Mouse (Mus musculus) stomach, embryonic 14.5 days (tissue): ENCODE measurements at regions not wholly inside any gene's neighbourhood (a gene's known extent, or its start where the extent isn't known, plus 50 kb on each side); places are given as distances from the start of the nearest gene placed in this dataset.
"Not testable (repeated sequence)": the region's sequence is repeated elsewhere in the genome, so short reads cannot be mapped to it uniquely, and the experiment has no call there.

Source experiments
- ATAC-seq: fragments of 200-750 bp; cut with Nextera tagmentation; 2 replicates; pipeline ENCODE4 v1.8.0; 2017; ENCODE audit warnings: low read depth, moderate TSS enrichment; ENCODE audit not compliant: insufficient number of reproducible peaks, insufficient read depth, low FRiP score
- H3K27ac ChIP-seq: fragments of 300-500 bp; sonication (generic); 2 replicates; pipeline ENCODE4 v1.5.1; 2014; ENCODE audit warnings: mild to moderate bottlenecking, low read length, moderate library complexity, mixed read lengths
- H3K27me3 ChIP-seq: fragments of 300-500 bp; sonication (generic); 2 replicates; pipeline ENCODE4 v1.6.1; 2014; ENCODE audit warnings: low read length, control low read depth, mixed read lengths; ENCODE audit not compliant: control insufficient read depth, insufficient read depth
- H3K36me3 ChIP-seq: fragments of 300-500 bp; sonication (generic); 2 replicates; pipeline ENCODE4 v1.6.1; 2014; ENCODE audit warnings: mild to moderate bottlenecking, control low read depth, low read length, moderate library complexity, mixed read lengths; ENCODE audit not compliant: control insufficient read depth, insufficient read depth
- H3K4me1 ChIP-seq: fragments of 300-500 bp; sonication (generic); 2 replicates; pipeline ENCODE4 v1.6.1; 2014; ENCODE audit warnings: low read length, control low read depth, mixed read lengths; ENCODE audit not compliant: control insufficient read depth, insufficient read depth
- H3K4me2 ChIP-seq: fragments of 300-500 bp; sonication (generic); replicated peaks from 2 replicates; pipeline ENCODE4 v1.6.1; 2014; ENCODE audit warnings: low read depth, low read length, control low read depth
- H3K4me3 ChIP-seq: fragments of 300-500 bp; sonication (generic); 2 replicates; pipeline ENCODE4 v1.5.1; 2014; ENCODE audit warnings: low read depth, low read length, control low read depth
- H3K9ac ChIP-seq: fragments of 300-500 bp; sonication (generic); replicated peaks from 2 replicates; pipeline ENCODE4 v1.6.1; 2014; ENCODE audit warnings: low read depth, mild to moderate bottlenecking, control low read depth, low read length, moderate library complexity, mixed read lengths
- H3K9me3 ChIP-seq: fragments of 300-500 bp; sonication (generic); 2 replicates; pipeline ENCODE4 v1.6.1; 2016; ENCODE audit warnings: low read depth, low read length, control low read depth; ENCODE audit not compliant: control insufficient read depth
- WGBS: fragments of 180-500 bp; shearing (Covaris S2); extraction: QIAGEN DNeasy Blood & Tissue Kit; methylation state at CpG from one replicate; pipeline ENCODE4 v1.1.7; 2014; 5-methylcytosine and 5-hydroxymethylcytosine counted together

DNA sequence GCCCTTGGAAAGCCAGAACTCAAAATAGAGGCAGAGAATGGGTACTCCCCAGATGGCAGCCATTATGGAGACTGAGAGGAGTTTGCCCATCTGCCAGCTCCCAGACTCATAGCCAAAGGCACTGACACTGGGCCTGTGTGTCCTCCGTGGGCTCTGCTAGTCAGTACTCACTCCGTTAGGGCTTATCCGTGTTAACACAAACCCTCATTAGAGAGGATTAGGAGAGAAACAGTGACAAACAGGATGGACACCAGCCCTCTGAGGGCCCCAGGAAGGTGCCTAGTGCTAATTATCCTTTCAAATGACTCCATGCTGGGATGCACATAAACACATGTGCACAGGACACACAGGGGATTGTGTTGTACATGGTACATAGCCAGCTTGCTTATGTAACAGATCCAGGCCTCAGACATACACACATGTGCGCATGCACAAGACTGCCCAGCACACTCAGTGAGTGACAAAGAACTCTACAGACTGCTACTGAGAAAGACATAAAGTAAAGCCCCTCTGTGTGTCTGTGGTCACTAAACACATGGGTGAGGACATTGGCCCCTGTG is 267.6 kb upstream of the Irx1 start:
- no peaks in the 10 kb centered on the region for H3K9me3 ChIP-seq
- H3K4me1 ChIP-seq = no peaks in the 10 kb centered on the region
- H3K4me2 ChIP-seq = no peak overlapping the region
- ATAC-seq = no peak
- no peaks in the 10 kb centered on the region for H3K27me3 ChIP-seq
- H3K36me3 ChIP-seq = no peaks in the 10 kb centered on the region
- 83% methylated on average over 4 of the region's 4 CpGs for WGBS
- no peak overlapping the region for H3K9ac ChIP-seq
- no peak overlapping the region for H3K27ac ChIP-seq
- H3K4me3 ChIP-seq = no peak overlapping the region

DNA sequence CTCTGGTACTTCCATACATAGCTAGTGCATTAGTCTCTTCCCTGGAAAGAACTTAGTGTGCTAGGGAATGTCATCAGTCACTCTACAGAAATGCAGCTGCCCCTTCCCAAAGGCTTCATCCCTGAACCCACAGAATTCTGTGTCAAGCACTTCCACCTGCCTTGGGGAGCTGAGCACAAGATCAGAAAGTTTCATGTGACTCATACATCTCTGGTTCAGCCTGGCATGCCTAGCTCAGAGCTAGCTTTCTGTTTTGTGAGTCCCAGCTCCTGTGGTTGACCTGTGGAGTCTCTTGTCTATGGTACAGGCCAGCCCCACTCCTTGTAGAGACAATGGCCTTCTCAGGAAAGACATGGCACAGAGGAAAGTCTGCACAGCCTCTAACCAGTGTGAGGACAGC is 268.6 kb upstream of the Irx1 start:
- H3K36me3 ChIP-seq = no peaks in the 10 kb centered on the region
- ATAC-seq = no peak
- H3K9ac ChIP-seq = no peak overlapping the region
- H3K4me3 ChIP-seq = no peak overlapping the region
- no peaks in the 10 kb centered on the region for H3K4me1 ChIP-seq
- no peaks in the 10 kb centered on the region for H3K9me3 ChIP-seq
- no peak overlapping the region for H3K4me2 ChIP-seq
- no peak overlapping the region for H3K27ac ChIP-seq
- H3K27me3 ChIP-seq = no peaks in the 10 kb centered on the region

DNA sequence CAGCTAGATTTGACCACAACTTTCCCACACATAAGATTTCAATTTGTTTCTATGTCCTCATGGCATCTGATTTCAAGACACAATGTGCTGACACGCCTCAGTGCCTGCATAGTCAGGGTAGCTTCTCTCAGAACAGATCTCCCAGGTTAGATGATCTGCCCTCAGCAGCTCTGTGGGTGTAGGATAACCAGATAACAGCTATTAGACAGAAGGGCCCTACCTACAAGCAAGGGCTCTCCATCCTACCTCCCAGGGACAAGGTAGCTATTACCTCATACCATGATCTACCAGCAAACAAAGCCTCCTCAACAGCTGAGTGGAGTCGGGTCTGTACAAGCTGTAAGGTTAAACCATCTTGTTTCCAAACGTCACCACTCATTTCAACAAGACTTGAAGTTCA is 278.4 kb upstream of the Irx1 start:
- Histone ChIP-seq H3K9me3 (no peaks in the 10 kb centered on the region), H3K36me3 (no peaks in the 10 kb centered on the region), H3K9ac (no peak overlapping the region), H3K4me2 (no peak overlapping the region), H3K4me3 (no peak overlapping the region), H3K27ac (no peak overlapping the region), H3K4me1 (no peaks in the 10 kb centered on the region), H3K27me3 (no peaks in the 10 kb centered on the region)
- WGBS = 70% methylated on average over 3 of the region's 3 CpGs
- no peak for ATAC-seq

DNA sequence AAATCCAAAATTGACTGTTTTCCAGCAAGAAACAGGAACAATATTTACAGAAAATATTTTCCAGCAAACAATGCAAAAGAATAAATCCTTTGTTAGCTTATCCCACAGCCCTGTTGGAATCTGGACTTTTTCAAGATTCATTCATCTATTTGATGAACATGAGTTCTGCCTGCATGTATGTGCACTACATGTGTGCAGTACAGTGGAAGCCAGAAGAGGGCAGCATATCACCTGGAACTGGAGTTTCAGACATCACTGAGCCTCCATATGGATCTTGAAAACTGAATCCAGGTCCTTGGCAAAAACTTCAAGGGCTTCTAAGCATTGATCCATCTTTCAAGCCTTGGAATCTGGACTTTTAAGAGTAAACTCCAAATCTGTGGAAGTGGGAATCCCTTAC is 286.9 kb upstream of the Irx1 start:
- Histone ChIP-seq H3K27ac (no peak overlapping the region), H3K27me3 (no peaks in the 10 kb centered on the region), H3K4me3 (no peak overlapping the region), H3K36me3 (no peaks in the 10 kb centered on the region), H3K4me2 (no peak overlapping the region), H3K9me3 (no peaks in the 10 kb centered on the region), H3K9ac (no peak overlapping the region), H3K4me1 (no peaks in the 10 kb centered on the region)
- no peak for ATAC-seq

DNA sequence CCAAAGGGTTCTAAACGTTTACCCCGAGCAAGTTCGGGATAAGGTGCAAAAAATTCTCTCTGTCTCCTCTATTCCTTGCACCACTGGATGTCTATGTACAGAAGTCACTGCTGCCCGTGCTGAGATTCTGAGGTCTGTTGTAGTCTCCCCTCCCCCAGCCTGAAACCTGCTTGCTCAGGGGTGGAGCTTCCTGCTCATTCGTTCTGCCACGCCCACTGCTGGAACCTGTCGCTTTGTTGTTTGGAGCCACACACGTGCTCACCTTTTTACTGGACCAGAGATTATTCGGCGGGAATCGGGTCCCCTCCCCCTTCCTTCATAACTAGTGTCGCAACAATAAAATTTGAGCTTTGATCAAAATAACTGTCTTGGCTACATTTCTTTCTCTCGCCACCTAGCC is 289.7 kb upstream of the Irx1 start:
- WGBS = 48% methylated on average over 13 of the region's 13 CpGs
- ATAC-seq, H3K27ac ChIP-seq, H3K4me2 ChIP-seq, H3K36me3 ChIP-seq, H3K9ac ChIP-seq, H3K27me3 ChIP-seq, H3K9me3 ChIP-seq, H3K4me1 ChIP-seq, H3K4me3 ChIP-seq: not testable (repeated sequence)

DNA sequence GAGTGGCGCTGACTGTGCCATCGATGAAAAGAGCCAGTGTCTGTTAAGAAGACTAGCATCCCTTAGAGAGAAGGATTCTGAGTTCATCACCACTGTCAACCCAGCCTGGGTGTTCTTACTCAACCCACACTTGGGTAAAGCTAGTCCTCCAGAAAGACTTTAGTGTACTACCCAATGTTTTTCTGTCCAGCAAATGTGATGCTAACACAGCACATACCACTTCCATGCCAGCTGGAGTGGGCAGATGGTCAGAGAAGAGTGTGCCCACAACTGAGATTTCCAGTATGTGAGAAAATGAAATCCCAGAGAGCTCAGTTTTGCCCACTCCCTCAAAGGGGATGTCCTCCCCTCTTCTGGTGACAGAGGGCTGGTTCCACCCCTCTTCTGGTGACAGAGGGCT is 295.3 kb upstream of the Irx1 start:
- no peaks in the 10 kb centered on the region for H3K9me3 ChIP-seq
- ATAC-seq = no peak
- no peaks in the 10 kb centered on the region for H3K27me3 ChIP-seq
- H3K36me3 ChIP-seq = no peaks in the 10 kb centered on the region
- no peak overlapping the region for H3K4me3 ChIP-seq
- no peak overlapping the region for H3K4me2 ChIP-seq
- no peaks in the 10 kb centered on the region for H3K4me1 ChIP-seq
- no peak overlapping the region for H3K27ac ChIP-seq
- WGBS = 92% methylated on average over 2 of the region's 2 CpGs
- H3K9ac ChIP-seq = no peak overlapping the region

DNA sequence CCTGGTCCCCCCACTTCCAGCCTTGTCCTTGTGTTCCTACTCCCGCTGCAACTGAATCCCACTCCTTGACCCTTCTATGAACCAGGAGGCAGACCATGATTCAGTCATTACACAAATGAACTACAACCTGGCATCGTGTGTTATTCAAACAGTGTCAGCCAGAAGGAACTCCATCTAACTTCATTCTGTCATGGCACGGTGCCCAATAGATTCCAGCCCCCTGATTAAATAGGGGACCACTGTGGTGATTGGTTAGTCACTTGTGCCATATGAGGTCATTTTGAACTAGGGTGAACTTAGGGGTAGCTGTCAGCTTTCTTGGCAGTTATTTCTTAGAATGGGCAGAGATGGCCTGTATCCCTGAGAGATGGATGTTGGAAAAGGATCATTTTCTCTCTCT is 300.9 kb upstream of the Irx1 start:
- H3K27ac ChIP-seq = no peak overlapping the region
- no peaks in the 10 kb centered on the region for H3K9me3 ChIP-seq
- ATAC-seq = no peak
- H3K4me2 ChIP-seq = no peak overlapping the region
- no peaks in the 10 kb centered on the region for H3K27me3 ChIP-seq
- H3K36me3 ChIP-seq = no peaks in the 10 kb centered on the region
- no peaks in the 10 kb centered on the region for H3K4me1 ChIP-seq
- H3K9ac ChIP-seq = no peak overlapping the region
- WGBS = 51% methylated on average over 3 of the region's 3 CpGs
- H3K4me3 ChIP-seq = no peak overlapping the region

DNA sequence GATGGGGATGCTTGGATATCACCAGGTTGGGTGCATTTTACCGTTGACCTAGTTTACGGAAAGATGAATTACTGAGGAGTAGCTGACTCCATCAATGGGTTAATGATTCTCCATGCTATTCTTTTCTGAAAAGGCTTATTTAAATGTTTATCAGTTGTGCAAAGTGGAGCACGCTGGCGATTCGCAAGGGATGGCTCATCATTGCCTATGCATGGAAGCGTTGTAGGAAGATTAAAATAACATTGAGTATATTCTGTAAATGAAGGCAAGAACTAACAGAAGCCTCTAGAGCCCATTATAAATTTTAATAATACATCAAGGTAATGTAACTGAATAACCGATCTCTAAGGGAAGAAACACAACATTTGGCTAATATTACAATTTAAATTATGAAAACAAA is 301.6 kb upstream of the Irx1 start:
- H3K4me1 ChIP-seq = no peaks in the 10 kb centered on the region
- WGBS = 76% methylated on average over 7 of the region's 7 CpGs
- no peak for ATAC-seq
- H3K27ac ChIP-seq = no peak overlapping the region
- H3K9me3 ChIP-seq = no peaks in the 10 kb centered on the region
- no peak overlapping the region for H3K9ac ChIP-seq
- no peaks in the 10 kb centered on the region for H3K27me3 ChIP-seq
- H3K4me2 ChIP-seq = no peak overlapping the region
- no peaks in the 10 kb centered on the region for H3K36me3 ChIP-seq
- no peak overlapping the region for H3K4me3 ChIP-seq

DNA sequence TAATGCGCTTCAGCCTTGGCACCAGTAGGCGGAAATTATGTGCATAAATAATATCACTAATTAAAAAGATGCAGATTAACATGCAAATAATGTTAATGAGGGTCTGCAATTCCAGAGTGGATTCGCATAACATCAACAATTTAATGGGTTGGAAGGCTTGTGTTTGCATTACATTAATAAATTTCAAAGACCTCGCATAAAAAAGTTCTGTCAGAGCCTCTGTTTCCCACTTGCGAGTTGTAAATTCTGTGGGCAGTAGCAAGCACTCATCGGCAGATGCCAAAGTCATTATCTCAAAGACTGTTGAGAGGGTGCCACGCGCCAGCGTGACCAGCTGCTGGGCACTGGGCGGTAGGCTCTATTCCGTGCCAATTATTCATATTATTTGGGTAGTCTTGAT is 302.1 kb upstream of the Irx1 start:
- no peak for ATAC-seq
- no peak overlapping the region for H3K9ac ChIP-seq
- H3K27me3 ChIP-seq = no peaks in the 10 kb centered on the region
- no peak overlapping the region for H3K4me2 ChIP-seq
- H3K4me1 ChIP-seq = no peaks in the 10 kb centered on the region
- H3K36me3 ChIP-seq = no peaks in the 10 kb centered on the region
- no peaks in the 10 kb centered on the region for H3K9me3 ChIP-seq
- WGBS = 90% methylated on average over 11 of the region's 11 CpGs
- no peak overlapping the region for H3K4me3 ChIP-seq
- no peak overlapping the region for H3K27ac ChIP-seq
